Mouse (Mus musculus) right cerebral cortex, postnatal 4 days (tissue): ENCODE results near the gene Man1c1.

ENCODE experiments used
- DNase-seq: peaks from one replicate; pipeline ENCODE4 v3.0.0-alpha.2; 2022

Man1c1 gene

DNA sequence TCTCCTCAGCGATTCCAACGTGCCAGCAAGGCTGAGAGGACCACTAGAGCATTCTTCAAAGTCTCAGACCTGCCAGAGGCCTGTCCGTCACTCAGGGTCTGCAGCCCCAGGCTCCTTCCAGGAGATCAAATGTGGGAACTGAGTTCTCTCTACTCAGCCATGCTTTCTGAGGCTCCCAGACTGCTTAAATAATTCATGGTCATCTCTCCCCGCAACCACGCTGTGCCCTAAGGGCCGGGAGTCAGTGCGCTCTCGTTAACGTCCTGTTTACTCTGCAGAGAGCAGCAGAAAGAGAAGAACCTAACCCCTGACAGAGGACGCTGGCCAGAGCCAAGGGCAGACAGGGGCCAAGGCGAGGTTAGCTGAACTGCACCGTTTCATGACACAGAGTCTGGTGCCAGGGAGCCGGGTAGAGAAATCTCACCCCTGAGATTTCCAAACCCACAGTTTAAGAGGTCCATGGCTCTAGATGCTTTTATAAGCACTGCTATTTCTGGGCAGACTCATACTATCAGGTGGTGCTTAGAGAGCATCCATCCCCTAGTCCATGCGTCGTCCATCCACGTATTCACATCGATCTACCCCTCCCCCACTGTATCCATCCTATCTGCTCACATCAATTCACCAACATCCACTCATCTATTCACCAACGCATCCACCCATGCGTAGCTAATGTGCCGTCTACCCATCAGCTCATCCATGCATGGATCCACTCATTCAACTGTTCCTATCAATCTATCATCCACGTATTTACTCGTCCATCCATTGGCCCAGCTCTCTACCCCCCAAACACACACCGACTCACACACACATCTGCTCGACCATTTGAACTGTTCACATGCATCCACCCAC lies 131.4 kb downstream of the Man1c1 start:
- no peak for DNase-seq

- DNase-seq = no peak
Measured at GRCm38 (mm10) chr4:134570704-134571451, 133.2 kb downstream of the Man1c1 start.

DNA sequence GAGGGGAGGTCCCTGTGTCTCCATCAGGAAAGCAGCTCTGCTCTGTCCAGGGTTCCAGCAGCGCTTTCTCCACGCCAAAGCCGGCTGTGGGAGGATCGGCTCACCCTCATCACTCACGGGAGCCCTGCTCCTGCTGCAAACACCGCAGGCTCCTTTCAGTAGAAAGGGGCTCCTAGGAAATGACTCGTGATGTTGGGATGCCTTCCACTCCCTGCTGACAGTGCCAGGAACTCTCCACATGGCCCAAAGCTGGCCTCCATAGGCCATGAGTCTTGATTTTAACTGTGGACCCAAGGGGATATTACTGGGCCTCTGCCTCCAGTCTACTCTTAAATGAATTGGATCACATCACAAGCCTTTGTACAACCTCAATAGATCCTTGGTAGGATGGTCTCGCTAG lies 134.3 kb downstream of the Man1c1 start:
- DNase-seq = no peak

DNA sequence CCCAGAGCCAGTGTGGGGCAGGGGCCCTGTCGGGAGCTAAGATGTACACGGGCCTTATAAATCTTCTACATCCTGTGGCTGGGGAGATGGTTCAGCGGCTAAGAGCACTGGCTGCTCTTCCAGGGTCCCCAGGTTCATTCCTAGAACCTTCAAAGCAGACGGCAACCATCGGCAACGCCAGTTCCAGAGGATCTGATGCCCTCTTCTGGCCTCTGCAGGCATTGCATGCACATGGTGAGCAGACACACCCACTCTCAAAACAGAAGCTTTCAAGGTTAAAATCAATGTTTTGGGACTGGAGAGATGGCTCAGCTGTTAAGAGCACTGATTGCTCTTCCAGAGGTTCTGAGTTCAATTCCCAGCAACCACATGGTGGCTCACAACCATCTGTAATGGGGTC lies 134.9 kb downstream of the Man1c1 start:
- DNase-seq = peak; percentile 39

DNA sequence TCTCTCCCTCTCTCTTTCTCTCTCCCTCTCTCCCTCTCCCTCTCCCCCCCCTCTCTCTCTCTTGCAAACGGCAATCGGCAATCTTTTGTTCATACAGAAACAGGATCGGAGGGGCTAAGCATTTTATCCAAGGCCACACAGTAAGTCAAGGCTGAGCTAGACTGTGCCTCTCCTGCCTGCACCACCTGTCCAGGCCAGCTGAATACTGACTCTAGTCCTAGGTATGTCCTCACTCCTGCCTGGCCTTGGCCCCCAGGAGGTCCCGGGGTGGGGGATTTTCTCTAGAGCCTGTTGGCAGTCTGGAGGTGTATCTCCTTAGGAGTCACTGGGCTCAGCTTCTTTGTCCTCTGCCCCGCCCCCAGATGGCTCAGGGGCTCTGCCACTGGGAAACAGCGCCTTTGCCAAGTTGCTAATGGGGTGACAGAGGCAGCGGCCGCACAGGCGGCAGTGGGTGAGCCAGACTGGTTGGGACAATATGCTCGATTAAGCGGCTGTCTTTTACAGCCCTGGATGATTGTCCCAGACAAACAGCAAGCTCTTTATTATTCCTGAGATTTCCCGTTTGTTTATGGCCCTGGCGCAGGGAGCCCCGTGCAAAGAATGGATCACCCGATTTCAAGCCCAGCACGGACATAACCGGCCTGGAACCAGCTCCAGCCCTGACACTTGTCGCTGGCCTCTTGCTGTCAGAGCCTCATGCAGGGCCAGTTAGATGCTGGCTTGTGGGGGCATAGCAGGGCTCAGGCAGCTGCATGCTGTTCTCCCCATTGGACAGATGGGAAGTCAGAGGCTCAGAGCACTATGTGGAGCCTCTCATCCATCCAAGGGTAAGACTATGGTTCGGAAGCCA lies 136.5 kb downstream of the Man1c1 start:
- peak; percentile 42 for DNase-seq

- DNase-seq = no peak
Measured at GRCm38 (mm10) chr4:134564093-134564492, 140.0 kb downstream of the Man1c1 start.

DNA sequence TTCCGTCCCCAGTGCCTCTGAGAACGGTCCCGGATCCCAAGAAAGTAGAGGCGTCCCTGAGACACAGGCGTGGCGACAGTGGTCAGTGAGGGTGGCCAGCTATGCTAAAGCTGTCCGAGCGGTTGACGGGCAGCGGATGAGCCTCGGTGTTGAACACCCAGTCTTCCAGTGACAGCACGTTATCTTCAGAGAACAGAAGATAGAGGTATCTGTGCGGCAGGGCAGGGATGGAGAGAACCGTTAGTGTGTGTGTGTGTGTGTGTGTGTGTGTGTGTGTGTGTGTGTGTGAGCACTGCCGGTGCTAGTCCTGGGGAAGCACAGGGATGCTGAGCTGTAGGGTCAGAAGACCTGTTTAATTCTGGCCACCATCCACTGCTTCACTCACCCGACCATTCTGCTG lies 140.5 kb downstream of the Man1c1 start:
- DNase-seq = no peak

GRCm38 (mm10) chr4:134562014-134562413 lies 142.1 kb downstream of the Man1c1 start:
- DNase-seq = no peak

DNA sequence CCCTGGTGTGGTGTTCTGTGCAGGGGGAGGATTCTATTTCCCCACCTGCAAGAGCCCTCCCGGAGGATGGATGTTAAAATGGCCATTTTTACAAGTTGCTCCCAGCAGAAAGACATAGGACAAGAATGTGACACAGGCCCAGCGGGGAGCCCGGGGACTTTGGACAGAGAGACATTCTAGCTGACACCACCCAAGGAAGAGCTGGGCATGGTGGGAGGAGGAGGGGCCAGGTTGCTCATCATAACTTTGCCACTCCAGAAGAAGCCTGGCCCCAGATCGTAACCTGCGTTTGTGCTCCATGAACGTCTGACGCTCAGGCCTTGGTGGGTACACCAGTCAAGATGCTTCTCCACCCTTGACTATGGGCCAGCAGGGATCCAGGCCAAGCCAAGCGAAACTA lies 143.4 kb downstream of the Man1c1 start:
- DNase-seq = no peak

DNA sequence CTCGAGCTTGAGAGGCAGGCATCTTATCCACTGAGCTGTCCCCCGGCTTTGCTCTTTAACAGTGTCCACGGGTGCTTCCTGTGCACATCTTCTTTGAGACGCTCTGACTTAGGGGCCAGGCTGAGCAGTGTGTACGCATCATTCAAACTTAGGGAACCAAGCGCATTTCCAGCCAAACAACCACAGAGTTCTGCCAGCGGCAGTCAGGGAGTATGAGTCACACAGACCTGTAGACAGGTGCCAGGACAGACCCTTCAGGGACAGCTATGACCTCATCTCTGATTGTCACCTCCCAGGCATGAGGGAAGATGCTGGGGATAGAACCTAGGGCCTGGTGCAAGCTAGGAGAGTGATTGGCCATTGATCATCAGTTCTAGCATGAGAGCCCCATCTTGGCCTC lies 144.9 kb downstream of the Man1c1 start:
- no peak for DNase-seq

GRCm38 (mm10) chr4:134558570-134559113 lies 145.4 kb downstream of the Man1c1 start:
- no peak for DNase-seq

DNA sequence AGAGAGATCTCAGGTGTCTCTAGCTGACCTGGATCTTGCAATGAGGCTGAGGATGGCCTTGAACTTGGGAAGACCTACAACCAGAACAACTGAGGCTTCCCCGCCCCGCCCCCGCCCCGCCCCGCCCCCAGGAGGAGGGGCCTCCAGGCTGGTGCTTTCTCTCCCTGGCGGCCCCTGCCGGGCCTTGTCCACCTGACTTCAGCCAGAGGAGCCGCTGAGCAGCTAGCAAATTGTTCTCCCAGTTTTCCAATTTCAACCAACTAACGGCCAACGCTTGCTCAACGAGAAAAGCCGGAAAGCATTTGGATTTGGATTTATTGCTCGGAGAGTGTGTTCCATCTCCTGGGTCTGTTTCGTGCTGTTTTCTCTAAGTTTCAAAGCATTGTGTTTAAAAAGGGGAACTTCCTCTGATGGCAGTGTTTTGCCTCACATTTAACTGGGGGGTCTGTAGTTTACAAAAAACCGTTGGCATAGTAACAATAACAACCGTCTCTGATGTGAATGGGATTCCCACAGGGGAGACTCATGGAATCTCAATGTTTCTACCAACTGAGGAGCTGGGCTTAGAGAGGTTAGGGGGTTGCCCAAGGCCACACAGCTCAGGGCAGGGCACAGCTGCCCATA lies 146.4 kb downstream of the Man1c1 start:
- no peak for DNase-seq

DNA sequence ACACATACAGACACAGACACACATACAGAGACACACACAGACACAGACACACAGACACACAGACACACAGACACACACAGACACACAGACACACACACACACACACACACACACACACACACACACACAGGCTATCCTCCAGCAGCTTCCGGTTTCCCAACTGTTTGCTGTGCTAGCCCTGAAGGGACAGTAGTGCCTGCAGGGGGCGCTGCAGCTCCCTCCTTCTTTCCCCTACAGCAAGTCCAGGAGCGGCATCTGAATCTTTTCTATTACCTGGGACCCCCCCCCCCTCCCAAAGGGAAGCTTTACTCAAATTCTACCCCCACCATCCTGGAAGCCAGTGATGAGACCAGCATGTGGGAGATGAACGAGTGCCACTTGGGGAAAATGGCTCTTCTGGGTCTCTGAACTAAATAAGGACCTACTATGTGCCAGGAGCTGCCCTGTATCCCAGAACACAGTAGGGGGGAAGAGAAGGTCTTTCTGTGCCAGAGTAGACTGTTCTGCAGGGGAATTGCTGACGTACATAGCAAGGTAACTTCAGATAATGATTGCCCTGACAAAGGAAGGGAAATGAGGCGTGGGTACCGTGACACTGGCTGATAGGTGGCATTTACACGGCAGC lies 148.0 kb downstream of the Man1c1 start:
- DNase-seq = peak; percentile 74

DNA sequence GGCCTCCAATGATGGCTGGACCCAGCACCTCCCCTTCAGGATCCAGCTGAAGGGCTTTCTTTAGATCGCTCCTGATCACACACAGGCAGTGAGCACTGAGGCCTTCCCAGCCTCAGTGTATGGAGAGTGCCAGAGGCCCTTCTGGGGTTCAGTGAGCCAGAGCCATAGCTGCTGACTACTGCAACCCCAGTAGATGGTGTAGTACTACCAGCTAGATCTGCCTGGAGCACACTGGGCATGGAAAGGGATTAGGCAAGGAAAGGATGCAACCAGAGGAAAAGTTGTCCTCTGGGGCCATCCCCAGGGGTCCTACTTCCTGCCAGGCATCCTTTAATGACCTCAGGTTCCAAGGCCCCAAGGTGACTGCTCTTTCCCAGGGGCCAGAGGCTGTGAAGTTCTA lies 150.5 kb downstream of the Man1c1 start:
- DNase-seq = no peak

- peak; percentile 70 for DNase-seq
Measured at GRCm38 (mm10) chr4:134551494-134552316, 152.4 kb downstream of the Man1c1 start, which contains the start of gene Selenon. TSS of gene Selenon (minus strand) at chr4:134552166.

DNA sequence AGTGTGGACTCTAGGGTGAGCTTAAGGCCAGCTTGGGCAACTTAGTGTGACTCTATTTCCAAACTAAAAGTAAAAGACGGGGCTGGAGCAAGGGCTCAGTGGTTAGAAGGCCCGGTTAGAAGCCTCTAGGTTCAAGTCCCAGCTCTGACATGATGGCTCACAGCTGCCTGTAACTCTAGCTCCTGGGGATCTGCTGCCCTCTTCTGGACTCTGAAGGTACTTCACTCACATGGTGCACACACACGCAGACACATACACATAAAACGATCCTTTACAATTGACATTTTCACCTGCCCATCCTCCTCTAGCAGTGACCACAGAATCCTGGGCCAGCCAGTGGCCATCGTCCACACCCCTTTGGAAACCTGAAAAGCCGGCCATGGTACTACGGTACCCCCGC lies 154.2 kb downstream of the Man1c1 start:
- DNase-seq = no peak

GRCm38 (mm10) chr4:134548169-134548938 lies 155.7 kb downstream of the Man1c1 start:
- no peak for DNase-seq

DNA sequence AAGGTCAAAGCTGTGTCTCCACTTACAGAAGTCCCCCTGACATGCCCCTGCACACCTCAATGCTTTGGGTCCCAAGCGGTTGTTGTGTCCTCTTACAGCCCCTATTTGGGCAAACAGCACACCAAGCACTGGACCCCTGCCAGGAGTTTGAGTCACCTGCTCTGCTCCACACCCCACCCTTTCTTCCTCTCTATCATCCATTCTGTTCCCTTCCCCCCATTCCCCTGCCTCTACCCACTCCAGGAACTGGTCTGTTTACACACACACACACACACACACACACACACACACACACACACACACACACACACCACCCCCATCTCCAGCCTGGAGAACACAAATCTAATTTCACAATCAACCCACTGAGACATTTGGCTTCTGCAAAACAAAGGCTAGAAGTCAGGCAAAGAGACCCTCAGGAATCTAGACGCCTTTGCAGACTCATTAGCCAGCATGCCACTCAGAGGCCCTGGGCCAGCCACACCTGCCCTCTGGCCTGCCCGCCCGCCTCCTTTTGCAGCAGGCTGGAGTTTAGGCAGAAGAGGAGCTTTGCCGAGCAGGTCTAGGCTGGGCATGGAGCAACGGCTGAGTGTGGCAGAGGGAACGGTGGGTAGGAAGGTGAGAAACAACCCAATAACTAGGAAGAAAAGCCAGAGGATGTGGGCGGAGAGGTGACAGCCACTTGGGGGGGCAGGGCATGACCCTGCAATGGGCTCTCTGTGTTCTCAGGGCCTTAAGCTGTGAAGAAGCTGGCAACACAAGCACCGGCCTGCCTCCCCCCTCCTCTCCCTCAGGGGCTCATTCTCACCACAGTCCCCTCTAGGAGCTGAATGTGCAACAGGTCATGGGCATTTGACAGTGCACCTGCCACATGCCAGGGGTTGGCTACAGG lies 157.0 kb downstream of the Man1c1 start:
- no peak for DNase-seq

DNA sequence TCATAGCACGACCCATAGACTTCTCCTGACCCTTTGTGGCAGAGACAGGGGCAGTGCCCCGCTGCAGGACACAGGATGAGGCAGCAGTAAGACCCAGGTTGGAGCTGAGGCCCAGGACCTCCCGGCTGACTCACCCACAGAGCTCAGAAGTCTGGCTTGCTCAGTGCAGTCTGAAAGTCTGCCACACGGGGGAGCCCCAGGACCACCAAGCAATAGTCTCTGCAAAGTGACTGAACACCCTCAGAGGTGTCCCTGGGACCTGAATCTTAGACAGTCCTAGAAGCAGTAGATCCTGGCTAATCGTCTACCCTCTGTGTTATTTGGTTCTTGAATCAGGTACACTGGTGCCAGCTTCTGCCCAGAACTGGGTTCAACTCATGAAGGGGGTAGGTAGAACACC lies 160.8 kb downstream of the Man1c1 start:
- DNase-seq = peak; percentile 98
